Mouse (Mus musculus) spleen, adult 2 months (tissue): ENCODE results near the gene Clrn2.

Experiments used
- CTCF ChIP-seq: fragments of 200-500 bp; IDR thresholded peaks from 2 replicates; pipeline ENCODE4 v1.5.1; 2011; ENCODE audit warnings: mild to moderate bottlenecking, inconsistent platforms; ENCODE audit not compliant: insufficient read depth, insufficient read length, insufficient replicate concordance; ENCODE audit errors: extremely low read depth
- POLR2A ChIP-seq: fragments of 200-500 bp; IDR thresholded peaks from 2 replicates; pipeline ENCODE4 v1.6.1; 2011; ENCODE audit warnings: low read depth, low read length, inconsistent platforms

- TF ChIP-seq CTCF = no peak
- no peak for TF ChIP-seq POLR2A
These were observed 42.5 kb downstream of the Clrn2 start for GRCm38 (mm10) chr5:45496042-45496441.
